Mouse (Mus musculus) lung, postnatal 0 days (tissue): Measurements from ENCODE around the gene Slc39a5.

Experiments used
- CTCF ChIP-seq: IDR thresholded peaks from 2 replicates; pipeline ENCODE4 v1.5.1; 2016; ENCODE audit warnings: antibody characterized with exemption, mild to moderate bottlenecking
- EP300 ChIP-seq: IDR thresholded peaks from 2 replicates; pipeline ENCODE4 v1.6.1; 2016; ENCODE audit warnings: antibody characterized with exemption, mild to moderate bottlenecking, control low read depth

DNA sequence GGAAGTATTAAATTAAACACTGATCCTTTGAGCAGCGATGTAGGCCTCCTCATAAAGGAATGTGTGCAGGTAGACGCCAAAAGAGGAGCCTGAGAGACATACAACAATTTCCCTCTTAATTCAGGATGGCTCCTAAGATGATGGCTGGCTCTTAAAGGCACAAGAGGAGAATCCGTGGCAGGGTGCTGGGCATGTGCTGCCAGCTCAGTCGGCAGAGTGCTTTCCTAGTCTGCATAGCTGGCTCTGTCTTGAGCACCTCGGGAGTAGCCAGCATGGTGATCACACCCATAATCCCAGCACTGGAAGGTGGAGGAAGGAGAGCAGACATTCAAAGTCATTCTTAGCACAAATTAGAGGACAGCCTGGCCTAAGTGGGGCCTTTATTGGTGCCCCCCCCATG, 34.8 kb upstream of the Slc39a5 start:
- TF ChIP-seq CTCF, result no peak
- TF ChIP-seq EP300, result no peak
